Mouse (Mus musculus) intestine, embryonic 14.5 days (tissue): ENCODE results near the gene Hkdc1. TPM values are rescaled to one million over a fixed set of nuclear protein-coding genes. Genes with fewer than 3 reads are reported as not detected.

Source experiments
- ATAC-seq: fragments of 200-750 bp; cut with Nextera tagmentation; replicated peaks from 2 replicates; pipeline ENCODE4 v1.8.0; 2017; ENCODE audit warnings: low read depth, moderate number of reproducible peaks, moderate TSS enrichment, moderate library complexity; ENCODE audit not compliant: low FRiP score, low TSS enrichment
- DNase-seq: peaks from one replicate; pipeline ENCODE4 v3.0.0-alpha.2; 2018; ENCODE audit warnings: low spot score
- H3K27ac ChIP-seq: fragments of 300-500 bp; sonication (generic); 2 replicates; pipeline ENCODE4 v1.5.1; 2014; ENCODE audit warnings: low read depth, mild to moderate bottlenecking, control low read depth
- H3K27me3 ChIP-seq: fragments of 300-500 bp; sonication (generic); replicated peaks from 2 replicates; pipeline ENCODE4 v1.6.1; 2014; ENCODE audit warnings: low read length, control low read depth; ENCODE audit not compliant: control insufficient read depth, insufficient read depth
- H3K36me3 ChIP-seq: fragments of 300-500 bp; sonication (generic); 2 replicates; pipeline ENCODE4 v1.6.1; 2014; ENCODE audit warnings: low read length, control low read depth; ENCODE audit not compliant: control insufficient read depth, insufficient read depth
- H3K4me1 ChIP-seq: fragments of 300-500 bp; sonication (generic); replicated peaks from 2 replicates; pipeline ENCODE4 v1.6.1; 2014; ENCODE audit warnings: low read length, control low read depth, mixed read lengths; ENCODE audit not compliant: control insufficient read depth, insufficient read depth
- H3K4me2 ChIP-seq: fragments of 300-500 bp; sonication (generic); 2 replicates; pipeline ENCODE4 v1.6.1; 2014; ENCODE audit warnings: low read length
- H3K4me3 ChIP-seq: fragments of 300-500 bp; sonication (generic); 2 replicates; pipeline ENCODE4 v1.5.1; 2014; ENCODE audit warnings: low read depth, low read length, control low read depth, mixed read lengths
- H3K9ac ChIP-seq: fragments of 300-500 bp; sonication (generic); 2 replicates; pipeline ENCODE4 v1.6.1; 2014; ENCODE audit warnings: mild to moderate bottlenecking, low read length
- H3K9me3 ChIP-seq: fragments of 300-500 bp; sonication (generic); 2 replicates; pipeline ENCODE4 v1.6.1; 2016; ENCODE audit warnings: low read length, control low read depth; ENCODE audit not compliant: control insufficient read depth
- WGBS: fragments of 180-500 bp; shearing (Covaris S2); extraction: QIAGEN DNeasy Blood & Tissue Kit; methylation state at CpG from one replicate; pipeline ENCODE4 v1.1.7; 2014; 5-methylcytosine and 5-hydroxymethylcytosine counted together
- polyA plus RNA-seq: library from polyadenylated mRNA; unstranded; fragments of >200 nt; fragmentation: Nextera tagmentation; extraction: Ambion mirVana; gene quantifications from 2 replicates; pipeline ENCODE4 v1.2.1, GENCODE M21; 2014

Hkdc1 gene
- polyA plus RNA-seq, 1 experiment from 2014 or later: 5.8 TPM

GRCm38 (mm10) chr10:62411431-62412410, 10.6 kb downstream of the Hkdc1 start:
- Histone ChIP-seq H3K9ac (no peak overlapping the region), H3K36me3 (no peaks in the 10 kb centered on the region)
- 71% methylated on average over 19 of the region's 19 CpGs for WGBS

GRCm38 (mm10) chr10:62410943-62411342, 11.3 kb downstream of the Hkdc1 start:
- no peak overlapping the region for H3K4me2 ChIP-seq
- H3K4me1 ChIP-seq: peaks cover 7% of the 10 kb centered on the region; the same call in 1 of the 2 replicates
- no peaks in the 10 kb centered on the region for H3K9me3 ChIP-seq
- no peak overlapping the region for H3K9ac ChIP-seq
- no peaks in the 10 kb centered on the region for H3K27me3 ChIP-seq
- ATAC-seq (no peak), DNase-seq (peak; percentile 81)
- H3K36me3 ChIP-seq: no peaks in the 10 kb centered on the region
- H3K27ac ChIP-seq: no peak overlapping the region
- 16% methylated on average over 5 of the region's 5 CpGs for WGBS
- no peak overlapping the region for H3K4me3 ChIP-seq

More at GRCm38 (mm10) chr10:62411431-62412410, 10.6 kb downstream of the Hkdc1 start:
- Histone ChIP-seq H3K27me3 (no peaks in the 10 kb centered on the region), H3K4me2 (no peak overlapping the region), H3K27ac (no peak overlapping the region), H3K9me3 (no peaks in the 10 kb centered on the region), H3K4me1 (peaks cover 7% of the 10 kb centered on the region; the same call in 1 of the 2 replicates), H3K4me3 (no peak overlapping the region)
- DNase-seq (no peak), ATAC-seq (no peak)

GRCm38 (mm10) chr10:62404901-62405300, 17.4 kb downstream of the Hkdc1 start:
- H3K27ac ChIP-seq: peak overlapping the region; percentile 29; the same call in 1 of the 2 replicates
- WGBS: 31% methylated on average over 14 of the region's 14 CpGs
- 0 out of 2 replicates have a peak, but pooled peaks have one; percentile 43 for ATAC-seq

DNA sequence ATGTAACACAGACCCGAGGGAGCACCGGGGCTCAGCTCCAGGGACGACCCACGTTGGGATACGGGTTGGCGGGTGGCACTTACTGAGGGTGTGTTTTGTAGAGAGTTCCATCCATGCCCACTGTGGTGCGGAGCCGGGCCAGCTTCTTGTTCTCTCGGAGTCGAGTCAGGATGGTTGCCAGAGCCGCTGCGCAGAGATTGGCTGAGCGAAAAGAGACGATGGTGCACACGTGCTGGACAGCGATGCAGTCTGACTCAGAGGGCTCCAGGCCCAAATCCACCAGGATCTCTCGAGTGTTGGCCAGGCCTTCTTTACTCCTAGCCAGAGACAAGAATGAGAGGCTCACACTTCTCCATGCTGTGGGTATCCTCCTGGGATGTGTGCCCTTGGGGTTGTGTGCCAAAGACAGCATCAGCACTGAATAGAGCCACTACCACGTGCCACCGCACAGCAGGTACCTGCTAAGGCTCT, 20.6 kb downstream of the Hkdc1 start:
- H3K27ac ChIP-seq: no peak overlapping the region
- WGBS: 85% methylated on average over 19 of the region's 19 CpGs

More at GRCm38 (mm10) chr10:62404901-62405300, 17.4 kb downstream of the Hkdc1 start:
- peak overlapping the region; percentile 13; the same call in 1 of the 2 replicates for H3K4me3 ChIP-seq
- no peaks in the 10 kb centered on the region for H3K9me3 ChIP-seq
- no peaks in the 10 kb centered on the region for H3K27me3 ChIP-seq
- peak overlapping the region; percentile 38 for H3K4me2 ChIP-seq
- peaks cover 6% of the 10 kb centered on the region; the same call in 1 of the 2 replicates for H3K4me1 ChIP-seq
- H3K9ac ChIP-seq: no peak overlapping the region
- H3K36me3 ChIP-seq: no peaks in the 10 kb centered on the region
- peak; percentile 77 for DNase-seq

DNA sequence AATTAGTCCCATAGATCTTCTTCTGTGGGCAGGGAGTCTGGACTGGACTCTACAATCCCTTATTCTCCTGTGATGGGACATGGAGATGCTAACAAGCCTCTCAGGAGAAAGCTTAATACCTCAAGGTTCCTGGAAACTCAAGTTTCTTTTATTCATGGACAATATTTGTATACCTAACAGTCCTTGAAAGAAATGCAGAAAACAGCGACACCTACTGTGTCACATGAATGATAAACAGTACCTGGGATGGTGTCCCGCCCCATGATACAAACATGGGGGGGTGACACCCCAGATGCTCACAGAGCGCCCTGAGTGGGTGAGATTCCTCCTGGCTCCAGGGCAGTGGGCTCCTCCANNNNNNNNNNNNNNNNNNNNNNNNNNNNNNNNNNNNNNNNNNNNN, 39.3 kb downstream of the Hkdc1 start:
- no peak overlapping the region for H3K9ac ChIP-seq
- H3K27me3 ChIP-seq: no peaks in the 10 kb centered on the region
- H3K9me3 ChIP-seq: no peaks in the 10 kb centered on the region
- H3K36me3 ChIP-seq: no peaks in the 10 kb centered on the region
- 81% methylated on average over 3 of the region's 3 CpGs for WGBS
- no peak for DNase-seq
- no peak overlapping the region for H3K4me3 ChIP-seq
- no peaks in the 10 kb centered on the region for H3K4me1 ChIP-seq
- no peak overlapping the region for H3K4me2 ChIP-seq
- no peak overlapping the region for H3K27ac ChIP-seq
- no peak for ATAC-seq

More for the DNA sequence above, 20.6 kb downstream of the Hkdc1 start:
- Histone ChIP-seq H3K36me3 (no peaks in the 10 kb centered on the region), H3K27me3 (no peaks in the 10 kb centered on the region), H3K4me1 (peaks cover 6% of the 10 kb centered on the region; the same call in 1 of the 2 replicates), H3K9me3 (no peaks in the 10 kb centered on the region), H3K4me2 (no peak overlapping the region), H3K4me3 (no peak overlapping the region), H3K9ac (no peak overlapping the region)
- ATAC-seq (no peak), DNase-seq (no peak)

DNA sequence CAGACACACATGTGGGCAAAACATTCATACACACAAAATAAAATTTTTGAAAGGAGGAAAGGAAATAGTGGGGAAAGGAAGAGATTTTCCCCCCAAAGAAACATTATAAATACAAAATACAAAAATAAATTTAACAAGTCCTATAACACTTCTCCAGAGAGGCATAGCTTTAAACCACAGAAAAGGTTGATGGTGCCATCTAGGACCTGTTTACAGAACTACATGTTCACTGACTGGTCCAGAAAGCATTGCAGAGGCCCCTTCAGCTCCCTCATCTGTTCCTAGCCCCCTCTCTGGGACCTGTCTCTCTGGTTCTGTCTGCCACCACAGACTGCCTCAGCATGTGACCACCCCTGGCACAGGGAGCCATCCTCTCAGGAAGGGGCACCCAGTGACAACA, 41.4 kb downstream of the Hkdc1 start:
- Histone ChIP-seq H3K36me3 (no peaks in the 10 kb centered on the region), H3K9me3 (no peaks in the 10 kb centered on the region), H3K4me3 (no peak overlapping the region), H3K9ac (no peak overlapping the region), H3K4me1 (no peaks in the 10 kb centered on the region), H3K27me3 (no peaks in the 10 kb centered on the region), H3K27ac (no peak overlapping the region), H3K4me2 (no peak overlapping the region)
- no peak for ATAC-seq
- DNase-seq: no peak

- Histone ChIP-seq H3K9ac (no peak within 1 kb of the TSS), H3K9me3 (no peaks in the 10 kb centered on the region), H3K27ac (no peak within 1 kb of the TSS), H3K4me2 (no peak within 1 kb of the TSS), H3K36me3 (no peaks in the 10 kb centered on the region), H3K4me1 (no peaks in the 10 kb centered on the region), H3K4me3 (no peak within 1 kb of the TSS), H3K27me3 (no peaks in the 10 kb centered on the region)
- no peak for ATAC-seq
- 74% methylated on average over 1 of the region's 1 CpGs for WGBS
- no peak for DNase-seq
Measured at GRCm38 (mm10) chr10:62379808-62380207, 42.5 kb downstream of the Hkdc1 start, which contains the start of gene Hk1. Gene Hk1, minus strand, starts transcription at chr10:62379908.

DNA sequence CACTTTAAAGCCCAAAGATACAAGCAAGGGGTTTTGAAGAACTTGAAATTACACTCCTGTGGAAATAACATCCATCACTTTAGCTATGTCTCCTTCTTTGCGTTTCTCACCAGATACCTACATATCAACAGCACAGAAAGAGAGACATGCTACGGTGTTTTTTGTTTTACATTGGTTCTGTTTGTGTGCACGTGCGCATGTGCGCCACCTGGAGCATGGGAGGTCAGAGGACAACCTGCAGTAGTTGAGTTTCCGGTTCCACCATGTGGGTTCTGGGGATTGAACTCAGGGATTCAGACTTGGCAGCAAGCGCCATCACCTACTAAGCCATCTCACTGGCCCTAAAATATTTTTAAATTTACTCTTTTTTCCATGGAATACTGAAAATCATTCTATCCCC, 63.5 kb downstream of the Hkdc1 start:
- 88% methylated on average over 7 of the region's 7 CpGs for WGBS

More for the DNA sequence above, 63.5 kb downstream of the Hkdc1 start:
- H3K4me2 ChIP-seq: no peak overlapping the region
- ATAC-seq (no peak), DNase-seq (no peak)
- no peaks in the 10 kb centered on the region for H3K4me1 ChIP-seq
- H3K36me3 ChIP-seq: no peaks in the 10 kb centered on the region
- no peak overlapping the region for H3K27ac ChIP-seq
- no peaks in the 10 kb centered on the region for H3K27me3 ChIP-seq
- no peak overlapping the region for H3K4me3 ChIP-seq
- H3K9ac ChIP-seq: no peak overlapping the region
- H3K9me3 ChIP-seq: 0 out of 2 replicates have a peak, but pooled peaks cover 4% of the 10 kb centered on the region
